Mouse (Mus musculus) small intestine, adult 2 months (tissue): ENCODE data around the gene Mob3c.

Experiments
- CTCF ChIP-seq: fragments of 200-500 bp; IDR thresholded peaks from 2 replicates; pipeline ENCODE4 v1.5.1; 2012; ENCODE audit warnings: low read depth, mild to moderate bottlenecking, control low read depth, inconsistent platforms, low read length, moderate library complexity, mixed read lengths; ENCODE audit not compliant: insufficient replicate concordance, insufficient read length; ENCODE audit errors: extremely low read depth
- POLR2A ChIP-seq: fragments of 200-500 bp; IDR thresholded peaks from 2 replicates; pipeline ENCODE4 v1.6.1; 2012; ENCODE audit warnings: low read depth, mild to moderate bottlenecking, control low read depth, inconsistent platforms, low read length, moderate library complexity

- TF ChIP-seq CTCF (no peak), POLR2A (no peak)
Observed at GRCm38 (mm10) chr4:115856282-115856681, 28.4 kb downstream of the Mob3c start.
